Mouse (Mus musculus): ENCODE results near the gene Cpt1c. TPM values are rescaled to one million over a fixed set of nuclear protein-coding genes. Genes with fewer than 3 reads are reported as not detected.

The Cpt1c gene
- polyA plus RNA-seq, 1 experiment from 2014 or later: 27.2 TPM

DNA sequence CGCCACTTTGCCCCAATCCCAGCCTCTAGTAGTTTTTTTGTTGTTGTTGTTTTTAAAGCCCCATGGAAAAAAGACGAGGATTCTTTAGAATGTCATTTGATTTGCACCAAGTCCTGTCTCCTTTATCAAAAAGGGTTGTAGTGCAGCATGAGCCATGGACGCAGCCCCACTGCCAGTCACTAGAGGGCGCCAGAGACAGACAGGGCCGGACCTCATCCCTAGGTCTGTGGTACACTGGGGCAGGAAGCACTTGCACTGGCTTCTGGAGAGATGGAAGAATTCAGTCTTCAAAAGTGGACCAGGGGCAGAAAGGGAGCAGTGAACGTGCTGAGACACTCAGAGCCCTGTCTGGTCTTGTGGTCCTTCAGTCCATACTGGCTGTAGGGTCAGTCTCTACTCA is 8.4 kb upstream of the Cpt1c start:
- Histone ChIP-seq H3K27ac (ENCODE audit: low read depth, low read length) (no peak overlapping the region), H3K9me3 (ENCODE audit: control insufficient read depth, low read length) (no peaks in the 10 kb centered on the region), H3K4me3 (ENCODE audit: low read depth, low read length) (no peak overlapping the region), H3K27me3 (ENCODE audit: control insufficient read depth, insufficient read depth, low read length) (no peaks in the 10 kb centered on the region), H3K4me2 (ENCODE audit: low read depth, low read length, severe bottlenecking) (no peak overlapping the region), H3K36me3 (ENCODE audit: control insufficient read depth, insufficient read depth, low read length) (peaks cover 36% of the 10 kb centered on the region), H3K4me1 (replicated peaks; ENCODE audit: control insufficient read depth, insufficient read depth, low read length) (peaks cover 16% of the 10 kb centered on the region), H3K9ac (ENCODE audit: low read length) (no peak overlapping the region)
- 40% methylated on average over 6 of the region's 6 CpGs for WGBS
- ATAC-seq (replicated peaks; ENCODE audit: low FRiP score) (no peak), DNase-seq (ENCODE audit: low spot score) (peak; percentile 93)

DNA sequence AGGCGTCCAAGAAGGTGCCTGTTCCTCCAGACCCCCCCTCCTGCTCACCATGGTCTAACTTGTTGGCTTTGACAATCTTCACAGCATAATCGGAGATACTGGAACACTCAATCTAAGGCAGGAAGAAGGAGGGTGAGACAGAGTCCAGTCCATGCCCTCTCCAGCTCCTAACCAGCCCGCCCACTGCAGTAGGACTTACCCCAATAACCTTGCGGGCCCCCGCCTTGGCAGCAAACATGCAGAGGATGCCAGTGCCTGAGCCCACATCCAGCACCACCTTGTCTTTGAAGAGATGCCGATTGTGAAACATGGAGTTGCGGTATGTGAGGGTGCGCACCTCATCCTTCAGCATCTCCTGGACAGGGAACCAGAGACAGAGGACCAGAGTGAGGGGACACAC is 6.9 kb upstream of the Cpt1c start:
- ATAC-seq (replicated peaks; ENCODE audit: low FRiP score) (no peak), DNase-seq (ENCODE audit: low spot score) (no peak)
- Histone ChIP-seq H3K27ac (ENCODE audit: low read depth, low read length) (no peak overlapping the region), H3K4me2 (ENCODE audit: low read depth, low read length, severe bottlenecking) (no peak overlapping the region), H3K9ac (ENCODE audit: low read length) (no peak overlapping the region), H3K9me3 (ENCODE audit: control insufficient read depth, low read length) (no peaks in the 10 kb centered on the region), H3K27me3 (ENCODE audit: control insufficient read depth, insufficient read depth, low read length) (no peaks in the 10 kb centered on the region), H3K36me3 (ENCODE audit: control insufficient read depth, insufficient read depth, low read length) (peaks cover 49% of the 10 kb centered on the region), H3K4me3 (ENCODE audit: low read depth, low read length) (no peak overlapping the region), H3K4me1 (replicated peaks; ENCODE audit: control insufficient read depth, insufficient read depth, low read length) (peaks cover 11% of the 10 kb centered on the region)
- 96% methylated on average over 8 of the region's 8 CpGs for WGBS

- DNase-seq (ENCODE audit: low spot score) (no peak), ATAC-seq (replicated peaks; ENCODE audit: low FRiP score) (no peak)
- WGBS: 94% methylated on average over 3 of the region's 3 CpGs
- no peaks in the 10 kb centered on the region for H3K27me3 ChIP-seq (ENCODE audit: control insufficient read depth, insufficient read depth, low read length)
- peaks cover 5% of the 10 kb centered on the region; the same call in 1 of the 2 replicates for H3K4me1 ChIP-seq (replicated peaks; ENCODE audit: control insufficient read depth, insufficient read depth, low read length)
- no peaks in the 10 kb centered on the region for H3K9me3 ChIP-seq (ENCODE audit: control insufficient read depth, low read length)
- H3K9ac ChIP-seq (ENCODE audit: low read length): no peak overlapping the region
- H3K4me3 ChIP-seq (ENCODE audit: low read depth, low read length): no peak overlapping the region
- no peak overlapping the region for H3K27ac ChIP-seq (ENCODE audit: low read depth, low read length)
- H3K36me3 ChIP-seq (ENCODE audit: control insufficient read depth, insufficient read depth, low read length): peaks cover 49% of the 10 kb centered on the region
- H3K4me2 ChIP-seq (ENCODE audit: low read depth, low read length, severe bottlenecking): no peak overlapping the region
These were observed 3.6 kb upstream of the Cpt1c start for GRCm38 (mm10) chr7:44978300-44978699.

GRCm38 (mm10) chr7:44975117-44975419 is 417 bp upstream of the Cpt1c start:
- Histone ChIP-seq H3K36me3 (ENCODE audit: control insufficient read depth, insufficient read depth, low read length) (peaks cover 30% of the 10 kb centered on the region), H3K4me1 (replicated peaks; ENCODE audit: control insufficient read depth, insufficient read depth, low read length) (peaks cover 10% of the 10 kb centered on the region; the same call in 1 of the 2 replicates), H3K27me3 (ENCODE audit: control insufficient read depth, insufficient read depth, low read length) (no peaks in the 10 kb centered on the region), H3K27ac (ENCODE audit: low read depth, low read length) (peak overlapping the region; percentile 42; the same call in 1 of the 2 replicates), H3K9ac (ENCODE audit: low read length) (peak overlapping the region; percentile 8; the same call in 1 of the 2 replicates), H3K9me3 (ENCODE audit: control insufficient read depth, low read length) (no peaks in the 10 kb centered on the region), H3K4me3 (ENCODE audit: low read depth, low read length) (peak overlapping the region; percentile 44; the same call in 1 of the 2 replicates), H3K4me2 (ENCODE audit: low read depth, low read length, severe bottlenecking) (peak overlapping the region; percentile 86; the same call in 1 of the 2 replicates)
- 0 out of 2 replicates have a peak, but pooled peaks have one; percentile 4 for ATAC-seq (replicated peaks; ENCODE audit: low FRiP score)
- WGBS: 25% methylated on average over 6 of the region's 6 CpGs
- no peak for DNase-seq (ENCODE audit: low spot score)

- H3K9ac ChIP-seq (ENCODE audit: low read length): peak overlapping the region; percentile 72
- H3K36me3 ChIP-seq (ENCODE audit: control insufficient read depth, insufficient read depth, low read length): peaks cover 17% of the 10 kb centered on the region
- DNase-seq (ENCODE audit: low spot score) (no peak), ATAC-seq (replicated peaks; ENCODE audit: low FRiP score) (no peak)
- H3K4me1 ChIP-seq (replicated peaks; ENCODE audit: control insufficient read depth, insufficient read depth, low read length): peaks cover 10% of the 10 kb centered on the region; the same call in 1 of the 2 replicates
- H3K27me3 ChIP-seq (ENCODE audit: control insufficient read depth, insufficient read depth, low read length): no peaks in the 10 kb centered on the region
- H3K9me3 ChIP-seq (ENCODE audit: control insufficient read depth, low read length): no peaks in the 10 kb centered on the region
- peak overlapping the region; percentile 86 for H3K4me2 ChIP-seq (ENCODE audit: low read depth, low read length, severe bottlenecking)
- peak overlapping the region; percentile 44 for H3K4me3 ChIP-seq (ENCODE audit: low read depth, low read length)
- 35% methylated on average over 14 of the region's 14 CpGs for WGBS
- H3K27ac ChIP-seq (ENCODE audit: low read depth, low read length): peak overlapping the region; percentile 82
These were observed 1.1 kb downstream of the Cpt1c start for GRCm38 (mm10) chr7:44973415-44974130.

- H3K36me3 ChIP-seq (ENCODE audit: control insufficient read depth, insufficient read depth, low read length): no peaks in the 10 kb centered on the region; the same call in 1 of the 2 replicates
- 75% methylated on average over 7 of the region's 7 CpGs for WGBS
- peak overlapping the region; percentile 52 for H3K9ac ChIP-seq (ENCODE audit: low read length)
- peak overlapping the region; percentile 51 for H3K4me2 ChIP-seq (ENCODE audit: low read depth, low read length, severe bottlenecking)
- no peaks in the 10 kb centered on the region for H3K27me3 ChIP-seq (ENCODE audit: control insufficient read depth, insufficient read depth, low read length)
- H3K4me3 ChIP-seq (ENCODE audit: low read depth, low read length): peak overlapping the region; percentile 46
- no peaks in the 10 kb centered on the region for H3K9me3 ChIP-seq (ENCODE audit: control insufficient read depth, low read length)
- DNase-seq (ENCODE audit: low spot score) (no peak), ATAC-seq (replicated peaks; ENCODE audit: low FRiP score) (no peak)
- H3K27ac ChIP-seq (ENCODE audit: low read depth, low read length): peak overlapping the region; percentile 72; the same call in 1 of the 2 replicates
- H3K4me1 ChIP-seq (replicated peaks; ENCODE audit: control insufficient read depth, insufficient read depth, low read length): peaks cover 10% of the 10 kb centered on the region; the same call in 1 of the 2 replicates
These were observed 3.5 kb downstream of the Cpt1c start for GRCm38 (mm10) chr7:44971142-44971541.

GRCm38 (mm10) chr7:44970231-44970691 is 4.4 kb downstream of the Cpt1c start:
- under 1% methylated on average over 36 of the region's 36 CpGs for WGBS
- peak overlapping the region; percentile 72 for H3K27ac ChIP-seq (ENCODE audit: low read depth, low read length)
- peak overlapping the region; percentile 51 for H3K4me2 ChIP-seq (ENCODE audit: low read depth, low read length, severe bottlenecking)
- peak; percentile 95 for ATAC-seq (replicated peaks; ENCODE audit: low FRiP score)
- H3K27me3 ChIP-seq (ENCODE audit: control insufficient read depth, insufficient read depth, low read length): no peaks in the 10 kb centered on the region
- no peaks in the 10 kb centered on the region; the same call in 1 of the 2 replicates for H3K36me3 ChIP-seq (ENCODE audit: control insufficient read depth, insufficient read depth, low read length)
- H3K9me3 ChIP-seq (ENCODE audit: control insufficient read depth, low read length): no peaks in the 10 kb centered on the region
- DNase-seq (ENCODE audit: low spot score): peak; percentile 94
- peak overlapping the region; percentile 52 for H3K9ac ChIP-seq (ENCODE audit: low read length)
- peaks cover 10% of the 10 kb centered on the region; the same call in 1 of the 2 replicates for H3K4me1 ChIP-seq (replicated peaks; ENCODE audit: control insufficient read depth, insufficient read depth, low read length)
- H3K4me3 ChIP-seq (ENCODE audit: low read depth, low read length): peak overlapping the region; percentile 46

- Histone ChIP-seq H3K4me3 (ENCODE audit: low read depth, low read length) (no peak overlapping the region), H3K36me3 (ENCODE audit: control insufficient read depth, insufficient read depth, low read length) (no peaks in the 10 kb centered on the region; the same call in 1 of the 2 replicates), H3K27me3 (ENCODE audit: control insufficient read depth, insufficient read depth, low read length) (no peaks in the 10 kb centered on the region), H3K9me3 (ENCODE audit: control insufficient read depth, low read length) (no peaks in the 10 kb centered on the region), H3K4me2 (ENCODE audit: low read depth, low read length, severe bottlenecking) (no peak overlapping the region), H3K9ac (ENCODE audit: low read length) (no peak overlapping the region), H3K4me1 (replicated peaks; ENCODE audit: control insufficient read depth, insufficient read depth, low read length) (peaks cover 6% of the 10 kb centered on the region; the same call in 1 of the 2 replicates), H3K27ac (ENCODE audit: low read depth, low read length) (no peak overlapping the region)
- ATAC-seq (replicated peaks; ENCODE audit: low FRiP score) (no peak), DNase-seq (ENCODE audit: low spot score) (no peak)
- 80% methylated on average over 15 of the region's 15 CpGs for WGBS
These were observed 8.0 kb downstream of the Cpt1c start for GRCm38 (mm10) chr7:44966638-44967037.

All from forebrain, embryonic 11.5 days (tissue).